Mouse (Mus musculus): ENCODE results near the gene Hpd. TPM values are rescaled to one million over a fixed set of nuclear protein-coding genes. Genes with fewer than 3 reads are reported as not detected.

Hpd gene
- polyA plus RNA-seq, 1 experiment = not detected

DNA sequence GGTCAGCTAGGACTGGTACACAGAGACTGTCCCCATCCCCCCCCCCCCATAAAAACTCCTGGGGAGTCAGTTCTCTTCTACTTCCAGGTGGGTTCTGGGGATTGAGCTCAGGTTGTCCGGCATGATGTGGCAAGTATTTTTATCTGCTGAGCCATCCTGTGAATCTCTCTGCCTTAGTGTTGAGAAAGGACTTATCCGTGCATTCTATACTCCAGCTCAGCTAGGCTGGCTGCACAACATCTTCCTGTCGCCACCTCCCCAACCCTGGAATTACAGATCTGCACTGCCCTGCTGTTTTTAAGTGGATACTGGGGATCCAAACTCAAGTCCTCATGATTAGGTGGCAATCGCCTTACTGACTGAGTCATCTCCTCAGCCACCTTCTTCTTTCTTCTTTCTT is 16.0 kb upstream of the Hpd start:
- H3K79me3 ChIP-seq (ENCODE audit: low read depth) = no peaks in the 10 kb centered on the region
- no peaks in the 10 kb centered on the region for H3K79me2 ChIP-seq (ENCODE audit: control insufficient read depth, insufficient read depth)
- no peak overlapping the region for H3ac ChIP-seq (ENCODE audit: control insufficient read depth, insufficient read length, low read depth)
- TF ChIP-seq USF1 (IDR thresholded peaks at IDR 0.05; ENCODE audit: low read depth) (no peak), CEBPB (IDR thresholded peaks at IDR 0.05; ENCODE audit: low read depth) (no peak), CTCF (IDR thresholded peaks at IDR 0.05; ENCODE audit: control insufficient read depth, insufficient read depth, insufficient read length) (no peak), MYOG (IDR thresholded peaks at IDR 0.05; ENCODE audit: control insufficient read depth, extremely low read depth, insufficient read length) (no peak), FOSL1 (IDR thresholded peaks at IDR 0.05; ENCODE audit: insufficient read depth, low read length, poor library complexity, severe bottlenecking) (no peak), MAX (IDR thresholded peaks at IDR 0.05) (no peak), MYOD1 (IDR thresholded peaks at IDR 0.05; ENCODE audit: control insufficient read depth, insufficient read length, low read depth) (no peak)
- no peak overlapping the region for H3K4me3 ChIP-seq (ENCODE audit: insufficient read depth, poor library complexity, severe bottlenecking)
- peaks cover 5% of the 10 kb centered on the region for H3K27me3 ChIP-seq (ENCODE audit: control insufficient read depth, insufficient read depth, insufficient read length)
- H3K36me3 ChIP-seq (ENCODE audit: control insufficient read depth, insufficient read depth) = no peaks in the 10 kb centered on the region

DNA sequence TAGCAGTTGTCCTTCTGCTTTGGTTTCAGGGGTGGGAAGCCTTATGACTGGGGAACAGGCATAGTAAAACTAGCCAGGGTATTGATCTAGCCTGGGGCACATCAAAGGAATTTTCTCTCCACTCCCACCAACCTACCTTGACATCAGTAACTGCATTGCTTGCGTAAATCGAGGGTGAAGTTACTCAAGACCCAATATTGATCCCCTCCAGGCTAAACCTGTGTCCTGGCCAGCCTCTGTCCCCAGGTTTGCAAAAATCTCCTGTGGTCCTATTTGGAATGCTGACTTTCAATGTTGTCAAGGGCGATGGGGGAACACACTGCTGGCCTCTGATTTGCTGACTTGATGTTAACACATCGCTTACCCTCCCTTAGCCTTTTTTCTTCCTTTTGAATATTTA is 14.2 kb upstream of the Hpd start:
- no peak overlapping the region for H3K4me3 ChIP-seq (ENCODE audit: insufficient read depth, poor library complexity, severe bottlenecking)

GRCm38 (mm10) chr5:123195500-123196000 is 13.0 kb upstream of the Hpd start:
- H3K36me3 ChIP-seq (ENCODE audit: control insufficient read depth, insufficient read depth) = no peaks in the 10 kb centered on the region
- H3ac ChIP-seq (ENCODE audit: control insufficient read depth, insufficient read length, low read depth) = no peak overlapping the region
- no peaks in the 10 kb centered on the region for H3K79me2 ChIP-seq (ENCODE audit: control insufficient read depth, insufficient read depth)
- no peak for TF ChIP-seq CEBPB (IDR thresholded peaks at IDR 0.05; ENCODE audit: low read depth)
- no peak for TF ChIP-seq USF1 (IDR thresholded peaks at IDR 0.05; ENCODE audit: low read depth)
- TF ChIP-seq CTCF (IDR thresholded peaks at IDR 0.05; ENCODE audit: control insufficient read depth, insufficient read depth, insufficient read length) = no peak
- TF ChIP-seq MYOG (IDR thresholded peaks at IDR 0.05; ENCODE audit: control insufficient read depth, extremely low read depth, insufficient read length) = no peak
- no peak for TF ChIP-seq MYOD1 (IDR thresholded peaks at IDR 0.05; ENCODE audit: control insufficient read depth, insufficient read length, low read depth)
- TF ChIP-seq FOSL1 (IDR thresholded peaks at IDR 0.05; ENCODE audit: insufficient read depth, low read length, poor library complexity, severe bottlenecking) = no peak
- TF ChIP-seq MAX (IDR thresholded peaks at IDR 0.05) = no peak
- no peaks in the 10 kb centered on the region for H3K79me3 ChIP-seq (ENCODE audit: low read depth)
- H3K27me3 ChIP-seq (ENCODE audit: control insufficient read depth, insufficient read depth, insufficient read length) = peaks cover 8% of the 10 kb centered on the region
- no peak overlapping the region for H3K4me3 ChIP-seq (ENCODE audit: insufficient read depth, poor library complexity, severe bottlenecking)

More for the DNA sequence above, 14.2 kb upstream of the Hpd start:
- TF ChIP-seq MAX (IDR thresholded peaks at IDR 0.05) = no peak
- TF ChIP-seq MYOG (IDR thresholded peaks at IDR 0.05; ENCODE audit: control insufficient read depth, extremely low read depth, insufficient read length) = no peak
- H3K79me3 ChIP-seq (ENCODE audit: low read depth) = no peaks in the 10 kb centered on the region
- H3K36me3 ChIP-seq (ENCODE audit: control insufficient read depth, insufficient read depth) = no peaks in the 10 kb centered on the region
- H3K79me2 ChIP-seq (ENCODE audit: control insufficient read depth, insufficient read depth) = no peaks in the 10 kb centered on the region
- no peak overlapping the region for H3ac ChIP-seq (ENCODE audit: control insufficient read depth, insufficient read length, low read depth)
- H3K27me3 ChIP-seq (ENCODE audit: control insufficient read depth, insufficient read depth, insufficient read length) = peaks cover 5% of the 10 kb centered on the region

- Histone ChIP-seq H3K36me3 (ENCODE audit: control insufficient read depth, insufficient read depth) (no peaks in the 10 kb centered on the region), H3K4me3 (ENCODE audit: insufficient read depth, poor library complexity, severe bottlenecking) (no peak overlapping the region), H3K27me3 (ENCODE audit: control insufficient read depth, insufficient read depth, insufficient read length) (peaks cover 8% of the 10 kb centered on the region), H3K79me2 (ENCODE audit: control insufficient read depth, insufficient read depth) (no peaks in the 10 kb centered on the region), H3ac (ENCODE audit: control insufficient read depth, insufficient read length, low read depth) (no peak overlapping the region), H3K79me3 (ENCODE audit: low read depth) (no peaks in the 10 kb centered on the region)
- TF ChIP-seq FOSL1 (IDR thresholded peaks at IDR 0.05; ENCODE audit: insufficient read depth, low read length, poor library complexity, severe bottlenecking) = no peak
- no peak for TF ChIP-seq MYOG (IDR thresholded peaks at IDR 0.05; ENCODE audit: control insufficient read depth, extremely low read depth, insufficient read length)
- no peak for TF ChIP-seq CTCF (IDR thresholded peaks at IDR 0.05; ENCODE audit: control insufficient read depth, insufficient read depth, insufficient read length)
- no peak for TF ChIP-seq CEBPB (IDR thresholded peaks at IDR 0.05; ENCODE audit: low read depth)
- TF ChIP-seq MYOD1 (IDR thresholded peaks at IDR 0.05; ENCODE audit: control insufficient read depth, insufficient read length, low read depth) = no peak
- no peak for TF ChIP-seq MAX (IDR thresholded peaks at IDR 0.05)
- TF ChIP-seq USF1 (IDR thresholded peaks at IDR 0.05; ENCODE audit: low read depth) = no peak
Measured at GRCm38 (mm10) chr5:123194856-123195255, 12.3 kb upstream of the Hpd start.

- no peak for TF ChIP-seq MYOD1 (IDR thresholded peaks at IDR 0.05; ENCODE audit: control insufficient read depth, insufficient read length, low read depth)
- no peak for TF ChIP-seq CTCF (IDR thresholded peaks at IDR 0.05; ENCODE audit: control insufficient read depth, insufficient read depth, insufficient read length)
- H3K79me3 ChIP-seq (ENCODE audit: low read depth) = no peaks in the 10 kb centered on the region
- H3K4me3 ChIP-seq (ENCODE audit: insufficient read depth, poor library complexity, severe bottlenecking) = no peak overlapping the region
- no peak overlapping the region for H3ac ChIP-seq (ENCODE audit: control insufficient read depth, insufficient read length, low read depth)
- no peaks in the 10 kb centered on the region for H3K79me2 ChIP-seq (ENCODE audit: control insufficient read depth, insufficient read depth)
- no peaks in the 10 kb centered on the region for H3K36me3 ChIP-seq (ENCODE audit: control insufficient read depth, insufficient read depth)
- peaks cover 13% of the 10 kb centered on the region for H3K27me3 ChIP-seq (ENCODE audit: control insufficient read depth, insufficient read depth, insufficient read length)
Measured at GRCm38 (mm10) chr5:123193436-123193835, 10.9 kb upstream of the Hpd start.

DNA sequence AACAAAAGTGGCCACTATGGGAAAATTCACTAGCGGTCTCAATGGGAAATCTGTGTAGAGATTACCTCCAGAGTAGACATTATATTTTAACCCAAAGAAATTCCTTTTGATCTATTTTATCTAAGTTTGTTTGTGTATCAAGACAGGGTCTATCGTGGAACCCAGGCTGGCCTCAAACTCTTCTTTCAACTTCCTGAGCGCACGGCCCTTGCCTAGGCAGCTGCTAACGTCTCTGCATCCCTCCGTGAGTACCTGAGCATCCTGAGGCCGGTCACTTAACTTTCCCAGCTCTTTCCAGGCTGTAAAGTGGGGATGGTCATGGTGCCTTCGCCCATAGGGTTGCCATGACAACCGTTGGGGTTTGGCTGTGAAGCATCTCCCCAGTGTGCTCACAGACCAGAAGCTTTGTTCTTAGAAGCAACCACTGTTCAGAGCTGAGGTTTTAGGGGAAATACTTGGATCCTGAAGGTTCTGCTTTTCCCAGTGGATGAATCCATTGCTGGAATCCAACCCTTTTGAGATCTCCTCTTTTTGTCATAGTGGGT is 10.2 kb upstream of the Hpd start:
- TF ChIP-seq FOSL1 (IDR thresholded peaks at IDR 0.05; ENCODE audit: insufficient read depth, low read length, poor library complexity, severe bottlenecking) (no peak), CTCF (IDR thresholded peaks at IDR 0.05; ENCODE audit: control insufficient read depth, insufficient read depth, insufficient read length) (no peak), MYOG (IDR thresholded peaks at IDR 0.05; ENCODE audit: control insufficient read depth, extremely low read depth, insufficient read length) (no peak), MAX (IDR thresholded peaks at IDR 0.05) (no peak), USF1 (IDR thresholded peaks at IDR 0.05; ENCODE audit: low read depth) (no peak), MYOD1 (IDR thresholded peaks at IDR 0.05; ENCODE audit: control insufficient read depth, insufficient read length, low read depth) (no peak), CEBPB (IDR thresholded peaks at IDR 0.05; ENCODE audit: low read depth) (no peak)
- Histone ChIP-seq H3ac (ENCODE audit: control insufficient read depth, insufficient read length, low read depth) (no peak overlapping the region), H3K27me3 (ENCODE audit: control insufficient read depth, insufficient read depth, insufficient read length) (peaks cover 13% of the 10 kb centered on the region), H3K79me3 (ENCODE audit: low read depth) (no peaks in the 10 kb centered on the region), H3K4me3 (ENCODE audit: insufficient read depth, poor library complexity, severe bottlenecking) (no peak overlapping the region), H3K79me2 (ENCODE audit: control insufficient read depth, insufficient read depth) (no peaks in the 10 kb centered on the region), H3K36me3 (ENCODE audit: control insufficient read depth, insufficient read depth) (no peaks in the 10 kb centered on the region)
